Mouse (Mus musculus) E14TG2a.4 (cell line): Measurements from ENCODE around the gene Ctnnbl1.

Experiments
- CTCF ChIP-seq: conservative IDR thresholded peaks from 2 replicates; pipeline ENCODE4 v1.5.1; 2014; ENCODE audit warnings: low read length
- NANOG ChIP-seq: IDR thresholded peaks from 2 replicates; pipeline ENCODE4 v1.6.1; 2014; ENCODE audit warnings: borderline replicate concordance, low read length, mixed read lengths
- POU5F1 ChIP-seq: IDR thresholded peaks from 2 replicates; pipeline ENCODE4 v1.6.1; 2014; ENCODE audit warnings: low read length, borderline replicate concordance

DNA sequence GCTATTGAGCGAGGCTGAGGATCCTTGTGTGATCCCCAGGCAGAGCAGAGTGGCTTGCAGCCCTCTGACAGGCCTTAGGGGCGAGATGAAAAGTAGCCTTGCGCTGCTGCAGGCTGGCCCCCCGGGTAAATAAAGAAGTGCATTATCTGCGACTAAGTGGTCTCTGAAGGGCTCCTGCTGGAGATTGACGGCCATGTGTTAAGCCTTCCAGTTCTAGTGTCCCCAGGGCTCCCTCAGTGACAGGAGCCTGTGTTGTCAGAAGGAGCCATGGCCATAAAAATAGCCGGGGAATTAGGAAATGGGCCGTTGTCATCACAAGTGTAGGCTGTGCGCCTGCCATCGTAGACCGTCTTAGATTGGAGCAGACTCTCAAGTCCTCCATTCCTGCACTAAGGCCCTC, 144.7 kb downstream of the Ctnnbl1 start:
- TF ChIP-seq NANOG = no peak
- TF ChIP-seq CTCF = no peak
- TF ChIP-seq POU5F1 = no peak
